Mouse (Mus musculus) liver, postnatal 0 days (tissue): ENCODE results near the gene Pcca.

ENCODE experiments used
- CTCF ChIP-seq: sonication (generic); IDR thresholded peaks from 2 replicates; pipeline ENCODE4 v1.5.1; 2016; ENCODE audit warnings: antibody characterized with exemption, low read depth
- EP300 ChIP-seq: IDR thresholded peaks from 2 replicates; pipeline ENCODE4 v1.6.1; 2016; ENCODE audit warnings: antibody characterized with exemption, low read depth, mild to moderate bottlenecking

- TF ChIP-seq CTCF (no peak), EP300 (no peak)
Observed at GRCm38 (mm10) chr14:122883410-122883806, 349.3 kb downstream of the Pcca start.
